Mouse (Mus musculus): ENCODE results near the gene Diras2.

DNA sequence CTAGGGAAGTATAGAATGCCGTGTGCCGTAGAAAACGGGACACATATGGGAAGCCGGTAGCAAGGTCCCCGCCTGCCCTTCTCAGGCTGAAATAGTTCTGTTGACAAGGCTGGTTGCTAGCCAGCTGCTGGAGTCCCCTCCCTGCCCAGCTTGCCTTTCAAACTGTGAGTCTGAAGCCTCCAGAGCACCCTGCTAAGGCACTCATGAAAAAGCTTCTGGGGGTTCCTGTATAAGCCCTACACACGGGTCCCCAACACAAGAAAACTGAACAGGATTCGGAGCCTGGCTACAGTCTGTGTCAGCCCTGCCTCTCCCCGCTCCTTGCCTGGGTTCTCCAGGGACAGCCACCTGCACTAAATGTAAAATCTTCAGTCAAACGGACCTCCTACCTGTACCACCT lies 2.3 kb downstream of the Diras2 start:
- TF ChIP-seq CTCF (IDR thresholded peaks at IDR 0.05; ENCODE audit: extremely low read depth, insufficient read depth, insufficient read length, insufficient replicate concordance) (no peak), POLR2A (IDR thresholded peaks at IDR 0.05; ENCODE audit: low read depth, low read length) (no peak)
